8 mouse cellular contexts compared by ENCODE assay signal in genomic region chr2:59541121-59541887, GRCm38 (mm10). TPM values are rescaled to one million over a fixed set of nuclear protein-coding genes. Genes with fewer than 3 reads are reported as not detected.
DNase-seq lines count a peak whose midpoint lies in the region; ATAC-seq and TF ChIP-seq lines count a peak whose summit lies in the region.

No protein-coding gene starts in this region.

- 0 out of 2 replicates have a peak overlapping the region, but pooled peaks have one; percentile 14 for H3K27ac ChIP-seq in embryonic facial prominence, embryonic 10.5 days (replicated peaks)
- peak overlapping the region; percentile 21 for H3K27ac ChIP-seq in heart, adult 2 months
- no peak overlapping the region for H3K27ac ChIP-seq in liver, embryonic 13.5 days
- H3K27ac ChIP-seq in neural tube, embryonic 15.5 days (replicated peaks) = no peak overlapping the region
- H3K27ac ChIP-seq in thymus, adult 2 months (ENCODE audit: control insufficient read depth, insufficient read depth, low read length) = no peak overlapping the region

- intact Hi-C loops in heart, adult 2 months (cut with DNase I) = loop anchor here (1.0 kb wide), 1 partner anchor 204 kb away; no protein-coding TSS in a partner anchor

- peak; percentile 94 for ATAC-seq in CD4-positive, CD25-positive, alpha-beta regulatory T cell, adult 4 months
- ATAC-seq in liver, embryonic 13.5 days (ENCODE audit: low read depth) = no peak
- peak; percentile 87 for ATAC-seq in neural tube, embryonic 15.5 days (ENCODE audit: low FRiP score)

- peaks cover 56% of the 10 kb centered on the region for H3K4me1 ChIP-seq in embryonic facial prominence, embryonic 10.5 days
- peaks cover 3% of the 10 kb centered on the region; the same call in 1 of the 2 replicates for H3K4me1 ChIP-seq in heart, adult 2 months (ENCODE audit: control insufficient read depth, insufficient read depth, low read length)
- H3K4me1 ChIP-seq in liver, embryonic 13.5 days (replicated peaks) = no peaks in the 10 kb centered on the region
- H3K4me1 ChIP-seq in neural tube, embryonic 15.5 days = peaks cover 12% of the 10 kb centered on the region
- H3K4me1 ChIP-seq in thymus, adult 2 months (replicated peaks; ENCODE audit: control insufficient read depth, insufficient read depth, low read length) = no peaks in the 10 kb centered on the region

- no peak for TF ChIP-seq POLR2A in heart, adult 2 months (IDR thresholded peaks at IDR 0.05; ENCODE audit: insufficient read depth, low read depth, low read length)
- no peak for TF ChIP-seq POLR2A in thymus, adult 2 months (IDR thresholded peaks at IDR 0.05; ENCODE audit: control insufficient read depth, extremely low read depth, insufficient read depth, low read length, poor library complexity)

- H3K9me3 ChIP-seq in embryonic facial prominence, embryonic 10.5 days = no peaks in the 10 kb centered on the region
- no peaks in the 10 kb centered on the region for H3K9me3 ChIP-seq in liver, embryonic 13.5 days (replicated peaks)
- H3K9me3 ChIP-seq in neural tube, embryonic 15.5 days (replicated peaks) = no peaks in the 10 kb centered on the region

- H3K79me2 ChIP-seq in heart, adult 2 months (replicated peaks; ENCODE audit: control insufficient read depth, insufficient read depth, low read length) = no peaks in the 10 kb centered on the region

- peak; percentile 78 for DNase-seq in adrenal gland, postnatal 25 days
- peak; percentile 87 for DNase-seq in embryonic facial prominence, embryonic 10.5 days (ENCODE audit: low spot score)
- peak; percentile 65 to 76 for DNase-seq in heart, adult 2 months
- DNase-seq in kidney, postnatal 14 days = peak; percentile 86
- DNase-seq in liver, embryonic 13.5 days = peak; percentile 18
- peak; percentile 80 for DNase-seq in thymus, adult 2 months

- no peak overlapping the region for H3K9ac ChIP-seq in heart, adult 2 months (ENCODE audit: low read depth, low read length)
- H3K9ac ChIP-seq in liver, embryonic 13.5 days = no peak overlapping the region
- H3K9ac ChIP-seq in neural tube, embryonic 15.5 days (replicated peaks) = no peak overlapping the region

- no peak overlapping the region for H3K4me3 ChIP-seq in embryonic facial prominence, embryonic 10.5 days
- no peak overlapping the region for H3K4me3 ChIP-seq in heart, adult 2 months
- no peak overlapping the region for H3K4me3 ChIP-seq in liver, embryonic 13.5 days (replicated peaks)
- H3K4me3 ChIP-seq in neural tube, embryonic 15.5 days (replicated peaks) = no peak overlapping the region
- no peak overlapping the region for H3K4me3 ChIP-seq in thymus, adult 2 months (ENCODE audit: control insufficient read depth, insufficient read depth, low read length)

- no peaks in the 10 kb centered on the region for H3K36me3 ChIP-seq in embryonic facial prominence, embryonic 10.5 days (replicated peaks)
- H3K36me3 ChIP-seq in heart, adult 2 months (ENCODE audit: control insufficient read depth, insufficient read depth, low read length) = no peaks in the 10 kb centered on the region
- H3K36me3 ChIP-seq in liver, embryonic 13.5 days = no peaks in the 10 kb centered on the region
- no peaks in the 10 kb centered on the region for H3K36me3 ChIP-seq in neural tube, embryonic 15.5 days
- no peaks in the 10 kb centered on the region for H3K36me3 ChIP-seq in thymus, adult 2 months (ENCODE audit: control insufficient read depth, insufficient read depth, low read length)

- TF ChIP-seq CTCF in heart, adult 2 months (IDR thresholded peaks at IDR 0.05) = peak; percentile 75
- TF ChIP-seq CTCF in thymus, adult 2 months (IDR thresholded peaks at IDR 0.05; ENCODE audit: borderline replicate concordance, control insufficient read depth, extremely low read depth, insufficient read depth, low read length, poor library complexity) = no peak

- no peaks in the 10 kb centered on the region for H3K27me3 ChIP-seq in embryonic facial prominence, embryonic 10.5 days (replicated peaks; ENCODE audit: low read depth, poor library complexity, severe bottlenecking)
- no peaks in the 10 kb centered on the region for H3K27me3 ChIP-seq in heart, adult 2 months (ENCODE audit: control insufficient read depth, insufficient read depth, low read length)
- no peaks in the 10 kb centered on the region for H3K27me3 ChIP-seq in liver, embryonic 13.5 days
- no peaks in the 10 kb centered on the region for H3K27me3 ChIP-seq in neural tube, embryonic 15.5 days (replicated peaks)
- H3K27me3 ChIP-seq in thymus, adult 2 months (ENCODE audit: control insufficient read depth, insufficient read depth, low read length) = no peaks in the 10 kb centered on the region

- H3K4me2 ChIP-seq in liver, embryonic 13.5 days = no peak overlapping the region
- no peak overlapping the region for H3K4me2 ChIP-seq in neural tube, embryonic 15.5 days

- peak; percentile 91 for TF ChIP-seq EP300 in heart, adult 2 months (IDR thresholded peaks at IDR 0.05; ENCODE audit: insufficient read depth, low read depth, low read length)

- 27% methylated on average over 11 of the region's 11 CpGs for WGBS in embryonic facial prominence, embryonic 10.5 days
- 23% methylated on average over 11 of the region's 11 CpGs for WGBS in heart, adult 2 months
- WGBS in liver, embryonic 13.5 days (ENCODE audit: insufficient replicate concordance) = 25% methylated on average over 11 of the region's 11 CpGs
- 21% methylated on average over 11 of the region's 11 CpGs for WGBS in neural tube, embryonic 15.5 days
- 29% methylated on average over 11 of the region's 11 CpGs for WGBS in thymus, adult 2 months

RNA-seq across cellular contexts. Expression of gene Dapl1, which starts 56.9 kb away (rescaled TPM):
- 10 to 100 TPM; 20.9 to 26.8 TPM for polyA plus RNA-seq in CD4-positive, CD25-positive, alpha-beta regulatory T cell, adult 4 months (2017; shearing (Covaris generic))
- 0.61 TPM in 1 of 2 replicates, not detected in the other for total RNA-seq in adrenal gland, postnatal 25 days (2021)
- 8.5 and 11.3 TPM in 2 replicates for polyA plus RNA-seq in embryonic facial prominence, embryonic 10.5 days (2016; fragmentation: Nextera tagmentation; extraction: Ambion mirVana)
- total RNA-seq in heart, adult 2 months (2021) = not detected
- polyA plus RNA-seq in heart, adult 2 months (2012; rRNA removed) = not detected in 2 replicates
- 0.18 TPM in 1 of 2 replicates, not detected in the other for polyA plus RNA-seq in liver, embryonic 13.5 days (2015; fragmentation: Nextera tagmentation; extraction: Ambion mirVana)
- 0.59 and 1.4 TPM in 2 replicates for polyA plus RNA-seq in neural tube, embryonic 15.5 days (2015; fragmentation: Nextera tagmentation; extraction: Ambion mirVana)
- polyA plus RNA-seq in thymus, adult 2 months (2012; rRNA removed) = 4.1 and 4.7 TPM in 2 replicates

Comparison
In these comparisons a context has a peak if more than half of its experiments do, and no peak if none do; other contexts are left out.
1. DNase-seq: peak in every context shown above with its lines; median percentile 87 in embryonic facial prominence, embryonic 10.5 days; 86 in kidney, postnatal 14 days; 80 in thymus, adult 2 months; 78 in adrenal gland, postnatal 25 days; 70 in heart, adult 2 months; 18 in liver, embryonic 13.5 days.
2. H3K27ac ChIP-seq: peak in embryonic facial prominence, embryonic 10.5 days (single experiment) and heart, adult 2 months (single experiment); none in liver, embryonic 13.5 days (single experiment), neural tube, embryonic 15.5 days (single experiment) and thymus, adult 2 months (single experiment).